Mouse (Mus musculus): ENCODE measurements at regions not wholly inside any gene's neighbourhood (a gene's known extent, or its start where the extent isn't known, plus 50 kb on each side); places are given as distances from the start of the nearest gene placed in this dataset.

- TF ChIP-seq CTCF (IDR thresholded peaks at IDR 0.05; ENCODE audit: borderline replicate concordance, extremely low read depth, insufficient read depth, insufficient read length) (no peak), POLR2A (IDR thresholded peaks at IDR 0.05; ENCODE audit: borderline replicate concordance, extremely low read depth, insufficient read depth, insufficient read length, poor library complexity, severe bottlenecking) (no peak)
- no peak for DNase-seq (ENCODE audit: low read depth)
Observed at GRCm38 (mm10) chr16:89294006-89294405, 88.3 kb downstream of the Krtap20-2 start.

DNA sequence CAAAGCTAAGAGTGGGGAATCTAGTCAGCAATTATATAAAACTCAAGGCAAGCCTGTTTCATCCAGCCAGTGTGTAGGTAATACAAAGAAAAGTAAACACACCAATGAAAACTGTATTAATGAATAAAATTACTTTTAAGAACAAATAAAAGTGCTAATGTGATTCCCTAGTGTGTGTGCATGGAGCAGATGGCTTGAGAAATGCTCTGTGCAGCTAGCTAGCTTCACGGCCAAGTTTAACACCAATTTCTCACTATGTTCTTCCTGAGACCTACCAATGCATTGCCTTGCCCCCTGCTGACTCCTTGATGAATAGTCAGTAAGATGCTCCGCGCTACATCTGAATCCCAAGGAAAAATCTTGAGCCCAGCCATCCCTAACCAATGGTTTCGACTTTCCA lies 91.0 kb downstream of the Krtap20-2 start:
- peak; percentile 43 for DNase-seq (ENCODE audit: low read depth)
- TF ChIP-seq CTCF (IDR thresholded peaks at IDR 0.05; ENCODE audit: borderline replicate concordance, extremely low read depth, insufficient read depth, insufficient read length), result no peak

Data from brain, embryonic 14.5 days (tissue).